Mouse (Mus musculus): ENCODE data around the gene Hgfac. TPM values are rescaled to one million over a fixed set of nuclear protein-coding genes. Genes with fewer than 3 reads are reported as not detected.

Hgfac gene
- polyA plus RNA-seq, 2 experiments, result 52.8 to 92.3 TPM

DNA sequence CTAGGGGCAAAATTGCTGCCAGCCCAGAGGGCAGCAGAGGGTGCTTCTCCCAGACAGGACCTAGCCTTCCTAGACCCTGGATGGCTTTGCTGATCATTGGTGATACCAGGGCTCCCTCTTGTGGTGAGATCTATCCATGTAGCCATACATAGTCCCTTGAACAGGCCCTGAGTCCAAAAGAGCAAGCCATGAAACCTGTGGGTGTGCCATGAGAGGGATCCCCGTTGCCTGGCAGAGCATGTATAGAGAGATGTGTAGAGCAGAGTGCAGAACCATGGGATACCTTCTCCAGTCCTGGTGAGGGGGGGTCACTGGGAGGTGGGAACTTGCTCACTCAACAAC lies 1.8 kb downstream of the Hgfac start:
- Histone ChIP-seq H3K9me3 (ENCODE audit: control insufficient read depth, low read length) (no peaks in the 10 kb centered on the region), H3K9ac (replicated peaks) (no peak overlapping the region), H3K4me3 (ENCODE audit: insufficient read depth in 1 of 2, low read depth in 2 of 2, low read length in 2 of 2) (no peak overlapping the region), H3K4me1 (replicated peaks; ENCODE audit: control insufficient read depth in 2 of 2, insufficient read depth in 2 of 2, low read length in 1 of 2) (no peaks in the 10 kb centered on the region; a peak in 1 of 4 replicates), H3K27me3 (ENCODE audit: control insufficient read depth, insufficient read depth, low read length) (no peaks in the 10 kb centered on the region), H3K27ac (no peak overlapping the region), H3K4me2 (ENCODE audit: low read depth) (peak overlapping the region; percentile 38), H3K36me3 (replicated peaks; ENCODE audit: control insufficient read depth, insufficient read depth, low read depth) (no peaks in the 10 kb centered on the region)
- DNase-seq (ENCODE audit: low read depth in 3 of 3, low spot score in 3 of 3) (peak; percentile 65 to 68 (median 65)), ATAC-seq (ENCODE audit: insufficient read depth) (peak; percentile 62)
- TF ChIP-seq EP300 (IDR thresholded peaks at IDR 0.05; ENCODE audit: low read depth), result no peak
- TF ChIP-seq CTCF (IDR thresholded peaks at IDR 0.05; ENCODE audit: low read depth), result peak; percentile 94
- 3% methylated on average over 1 of the region's 1 CpGs for WGBS (ENCODE audit: insufficient replicate concordance)

DNA sequence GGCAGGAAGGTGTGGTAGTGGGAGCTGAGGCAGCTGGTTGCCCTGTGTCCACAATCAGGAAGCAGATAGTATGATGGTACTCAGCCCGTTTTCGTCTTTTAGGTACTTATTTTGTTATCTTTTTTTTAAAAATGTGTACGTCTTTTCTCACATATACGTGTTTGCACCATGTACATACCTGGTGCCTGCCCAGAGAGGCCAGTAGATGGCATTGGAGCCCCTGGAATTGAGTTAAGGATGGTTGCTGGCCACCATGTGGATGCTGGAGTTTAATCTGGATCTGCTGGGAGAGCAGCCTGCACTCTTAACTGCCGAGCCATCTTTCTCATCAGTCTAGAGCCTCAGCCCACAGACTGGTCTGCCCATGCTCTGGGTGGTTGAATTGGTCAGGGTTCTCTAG lies 9.2 kb downstream of the Hgfac start:
- WGBS (ENCODE audit: insufficient replicate concordance), result 53% methylated on average over 5 of the region's 5 CpGs
- no peak for DNase-seq (ENCODE audit: low read depth in 3 of 3, low spot score in 3 of 3)
- H3K4me3 ChIP-seq (ENCODE audit: insufficient read depth in 1 of 2, low read depth in 2 of 2, low read length in 2 of 2), result no peak overlapping the region
- H3K9me3 ChIP-seq (ENCODE audit: control insufficient read depth, low read length), result no peaks in the 10 kb centered on the region
- no peak overlapping the region for H3K27ac ChIP-seq
- no peak for ATAC-seq (ENCODE audit: insufficient read depth)
- H3K4me2 ChIP-seq (ENCODE audit: low read depth), result no peak overlapping the region
- H3K27me3 ChIP-seq (ENCODE audit: control insufficient read depth, insufficient read depth, low read length), result peaks cover 2% of the 10 kb centered on the region
- no peaks in the 10 kb centered on the region for H3K36me3 ChIP-seq (replicated peaks; ENCODE audit: control insufficient read depth, insufficient read depth, low read depth)
- H3K9ac ChIP-seq (replicated peaks), result no peak overlapping the region
- no peaks in the 10 kb centered on the region for H3K4me1 ChIP-seq (replicated peaks; ENCODE audit: control insufficient read depth in 2 of 2, insufficient read depth in 2 of 2, low read length in 1 of 2)
- TF ChIP-seq EP300 (IDR thresholded peaks at IDR 0.05; ENCODE audit: low read depth) (no peak), CTCF (IDR thresholded peaks at IDR 0.05; ENCODE audit: low read depth) (peak; percentile 18; the same call in 1 of the 2 replicates)

DNA sequence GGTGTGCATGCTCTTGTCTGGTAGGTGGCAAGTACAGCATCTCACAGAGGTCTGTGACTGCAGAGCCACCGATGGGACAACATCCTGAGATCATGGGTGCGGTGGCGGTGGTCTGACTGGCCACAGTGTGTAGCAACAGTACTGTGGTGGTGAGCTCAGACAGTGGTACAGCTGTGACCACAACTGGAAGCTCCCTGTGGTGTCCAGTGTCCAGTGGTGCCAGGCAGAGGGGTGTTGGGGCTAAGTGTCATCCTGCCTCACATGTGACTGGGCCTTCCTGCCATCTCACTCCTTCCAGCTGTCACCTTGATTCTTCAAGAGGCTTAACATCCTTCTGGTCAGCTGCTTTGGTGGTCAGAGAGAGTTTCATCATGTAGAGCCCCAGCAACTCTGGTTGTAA lies 13.3 kb downstream of the Hgfac start:
- Histone ChIP-seq H3K4me1 (replicated peaks; ENCODE audit: control insufficient read depth in 2 of 2, insufficient read depth in 2 of 2, low read length in 1 of 2) (no peaks in the 10 kb centered on the region), H3K9me3 (ENCODE audit: control insufficient read depth, low read length) (no peaks in the 10 kb centered on the region), H3K9ac (replicated peaks) (no peak overlapping the region), H3K4me2 (ENCODE audit: low read depth) (no peak overlapping the region), H3K27ac (no peak overlapping the region), H3K4me3 (ENCODE audit: insufficient read depth in 1 of 2, low read depth in 2 of 2, low read length in 2 of 2) (no peak overlapping the region), H3K36me3 (replicated peaks; ENCODE audit: control insufficient read depth, insufficient read depth, low read depth) (no peaks in the 10 kb centered on the region), H3K27me3 (ENCODE audit: control insufficient read depth, insufficient read depth, low read length) (peaks cover 41% of the 10 kb centered on the region)
- ATAC-seq (ENCODE audit: insufficient read depth) (no peak), DNase-seq (ENCODE audit: low read depth in 3 of 3, low spot score in 3 of 3) (no peak)
- 64% methylated on average over 3 of the region's 3 CpGs for WGBS (ENCODE audit: insufficient replicate concordance)
- no peak for TF ChIP-seq CTCF (IDR thresholded peaks at IDR 0.05; ENCODE audit: low read depth)

DNA sequence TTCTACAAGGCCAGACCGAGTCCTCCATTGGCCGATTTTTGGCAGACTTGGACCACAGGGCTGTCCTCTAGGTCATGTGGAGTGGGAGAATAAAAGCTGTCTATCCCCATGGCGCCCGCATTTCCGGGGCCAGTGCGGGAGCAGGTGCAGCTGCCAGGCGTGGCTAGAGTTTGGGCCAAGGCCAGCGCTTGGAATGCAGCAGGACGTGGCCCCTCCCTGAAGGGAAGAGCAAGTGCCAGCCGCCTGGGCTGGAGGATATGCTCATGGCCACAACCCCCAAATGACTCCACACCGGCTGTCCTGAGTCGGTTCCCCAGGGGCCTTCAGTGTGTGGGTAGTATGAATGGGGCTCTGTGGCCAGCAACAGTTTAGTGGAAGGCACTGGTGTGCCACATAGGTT lies 13.8 kb downstream of the Hgfac start:
- Histone ChIP-seq H3K4me2 (ENCODE audit: low read depth) (no peak overlapping the region), H3K9ac (replicated peaks) (no peak overlapping the region), H3K27ac (no peak overlapping the region), H3K27me3 (ENCODE audit: control insufficient read depth, insufficient read depth, low read length) (peaks cover 41% of the 10 kb centered on the region), H3K36me3 (replicated peaks; ENCODE audit: control insufficient read depth, insufficient read depth, low read depth) (no peaks in the 10 kb centered on the region), H3K4me3 (ENCODE audit: insufficient read depth in 1 of 2, low read depth in 2 of 2, low read length in 2 of 2) (no peak overlapping the region), H3K4me1 (replicated peaks; ENCODE audit: control insufficient read depth in 2 of 2, insufficient read depth in 2 of 2, low read length in 1 of 2) (no peaks in the 10 kb centered on the region), H3K9me3 (ENCODE audit: control insufficient read depth, low read length) (no peaks in the 10 kb centered on the region)
- no peak for ATAC-seq (ENCODE audit: insufficient read depth)
- WGBS (ENCODE audit: insufficient replicate concordance), result 72% methylated on average over 12 of the region's 12 CpGs
- DNase-seq (ENCODE audit: low read depth in 3 of 3, low spot score in 3 of 3), result no peak
- TF ChIP-seq CTCF (IDR thresholded peaks at IDR 0.05; ENCODE audit: low read depth) (no peak), EP300 (IDR thresholded peaks at IDR 0.05; ENCODE audit: low read depth) (no peak)

DNA sequence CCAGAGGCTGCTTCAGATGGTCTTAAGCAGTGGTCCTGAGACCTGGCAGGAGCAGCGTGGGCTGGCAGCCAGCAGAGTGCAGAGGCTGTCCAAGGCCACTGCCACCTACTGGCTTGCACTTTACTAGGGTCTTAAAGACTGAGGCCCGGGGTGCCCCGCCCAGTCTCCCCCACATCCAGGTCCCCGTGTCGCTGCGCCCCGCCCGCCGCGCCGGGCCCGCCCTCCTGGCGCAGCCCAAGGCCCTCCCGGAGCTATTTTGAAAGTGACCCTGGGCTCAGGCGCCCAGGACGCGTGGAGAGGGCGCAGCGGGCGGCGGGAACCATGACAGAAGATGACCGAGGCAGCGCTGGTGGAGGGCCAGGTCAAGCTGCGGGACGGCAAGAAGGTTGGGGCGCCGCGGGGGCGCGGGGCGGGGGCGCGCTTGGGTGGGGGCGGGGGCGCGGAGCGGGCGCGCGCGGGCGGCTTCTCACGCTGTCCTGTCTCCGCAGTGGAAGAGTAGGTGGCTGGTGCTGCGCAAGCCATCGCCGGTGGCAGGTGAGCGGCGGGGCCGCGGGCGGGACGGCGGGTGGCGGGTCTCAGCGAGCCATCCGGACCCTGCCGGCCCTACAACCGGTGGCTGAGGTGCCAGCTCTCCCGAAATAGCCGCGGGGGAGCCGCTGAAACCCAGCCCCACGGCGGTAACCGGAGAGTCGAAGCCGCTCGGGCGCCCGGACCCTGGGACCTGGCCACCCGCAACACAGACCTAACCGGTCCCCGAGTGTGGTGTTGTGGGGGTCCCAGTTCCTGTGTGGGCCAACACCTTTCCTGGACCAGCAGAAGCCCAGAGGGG lies 15.5 kb downstream of the Hgfac start, which contains the start of gene Dok7:
Gene Dok7 (plus strand): TSS at position 163 of the 829 bp plus-strand sequence.
- Histone ChIP-seq H3K9me3 (ENCODE audit: control insufficient read depth, low read length) (no peaks in the 10 kb centered on the region), H3K4me2 (ENCODE audit: low read depth) (peak within 1 kb of the TSS; percentile 56), H3K27ac (no peak within 1 kb of the TSS), H3K4me3 (ENCODE audit: insufficient read depth in 1 of 2, low read depth in 2 of 2, low read length in 2 of 2) (peak within 1 kb of the TSS; percentile 16 to 44), H3K9ac (replicated peaks) (no peak within 1 kb of the TSS), H3K27me3 (ENCODE audit: control insufficient read depth, insufficient read depth, low read length) (peaks cover 41% of the 10 kb centered on the region), H3K4me1 (replicated peaks; ENCODE audit: control insufficient read depth in 2 of 2, insufficient read depth in 2 of 2, low read length in 1 of 2) (no peaks in the 10 kb centered on the region), H3K36me3 (replicated peaks; ENCODE audit: control insufficient read depth, insufficient read depth, low read depth) (no peaks in the 10 kb centered on the region)
- under 1% methylated on average over 71 of the region's 74 CpGs for WGBS (ENCODE audit: insufficient replicate concordance)
- DNase-seq (ENCODE audit: low read depth in 3 of 3, low spot score in 3 of 3), result no peak
- ATAC-seq (ENCODE audit: insufficient read depth), result no peak
- TF ChIP-seq EP300 (IDR thresholded peaks at IDR 0.05; ENCODE audit: low read depth) (no peak), CTCF (IDR thresholded peaks at IDR 0.05; ENCODE audit: low read depth) (peak; percentile 12; the same call in 1 of the 2 replicates)
